Mouse (Mus musculus): ENCODE measurements at regions not wholly inside any gene's neighbourhood (a gene's known extent, or its start where the extent isn't known, plus 50 kb on each side); places are given as distances from the start of the nearest gene placed in this dataset.

DNA sequence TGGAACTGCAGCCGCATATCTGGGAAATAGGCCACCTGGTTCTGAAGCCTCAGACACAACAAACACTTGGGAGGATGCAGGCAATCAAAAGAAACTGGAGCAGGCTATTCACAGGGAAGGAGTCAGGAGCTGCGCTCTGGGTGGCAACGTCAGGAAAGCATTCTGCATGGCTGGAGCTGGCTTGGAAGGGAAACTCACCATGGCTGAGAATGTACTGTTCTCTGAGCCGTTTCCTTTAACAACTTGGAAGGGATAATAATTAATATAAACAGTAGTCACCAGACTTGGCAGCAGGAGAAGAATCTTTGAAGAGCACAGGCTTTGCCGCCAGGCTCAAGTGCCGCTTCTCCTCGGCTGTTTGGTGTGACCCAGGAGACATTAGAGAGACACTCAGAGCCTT lies 434.5 kb downstream of the Tns3 start:
- intact Hi-C loops (cut with DNase I): loop anchor here (10.0 kb wide), 1 partner anchor 725 kb away; no protein-coding TSS in a partner anchor
- DNase-seq (ENCODE audit: low spot score): no peak

DNA sequence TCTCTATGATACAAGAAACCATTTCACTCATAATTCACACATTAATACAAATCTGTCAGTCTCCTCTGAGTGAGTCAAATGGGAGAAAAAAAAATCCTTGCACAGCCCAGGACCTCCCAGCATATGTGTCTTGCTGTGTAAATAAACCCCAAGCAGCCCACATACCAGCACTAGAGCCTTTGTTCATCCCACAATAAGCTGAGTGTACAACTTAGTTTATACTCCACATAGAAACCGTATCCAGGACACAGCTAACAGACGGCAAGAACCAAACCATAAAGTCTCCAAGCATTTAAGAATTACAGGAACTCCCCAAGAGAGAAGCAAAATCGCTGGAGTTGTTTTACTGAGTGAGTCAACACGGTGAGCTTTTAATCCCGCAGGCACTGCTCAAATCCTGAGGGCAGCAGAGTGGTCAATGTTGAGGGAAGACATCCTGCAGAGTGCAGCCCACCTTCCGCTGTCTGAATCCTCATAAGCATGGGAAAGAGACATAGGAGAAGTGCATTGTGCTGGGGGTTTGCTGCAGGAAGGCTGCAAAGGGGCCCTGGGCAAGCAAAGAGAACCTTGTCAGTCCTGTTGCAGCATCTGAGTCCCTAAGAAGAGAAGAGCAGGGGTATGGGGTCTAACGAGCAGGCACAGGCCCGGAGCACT lies 436.4 kb downstream of the Tns3 start:
- intact Hi-C loops (cut with DNase I): loop anchor here (10.0 kb wide), 1 partner anchor 723 kb away; no protein-coding TSS in a partner anchor
- DNase-seq (ENCODE audit: low spot score): no peak

DNA sequence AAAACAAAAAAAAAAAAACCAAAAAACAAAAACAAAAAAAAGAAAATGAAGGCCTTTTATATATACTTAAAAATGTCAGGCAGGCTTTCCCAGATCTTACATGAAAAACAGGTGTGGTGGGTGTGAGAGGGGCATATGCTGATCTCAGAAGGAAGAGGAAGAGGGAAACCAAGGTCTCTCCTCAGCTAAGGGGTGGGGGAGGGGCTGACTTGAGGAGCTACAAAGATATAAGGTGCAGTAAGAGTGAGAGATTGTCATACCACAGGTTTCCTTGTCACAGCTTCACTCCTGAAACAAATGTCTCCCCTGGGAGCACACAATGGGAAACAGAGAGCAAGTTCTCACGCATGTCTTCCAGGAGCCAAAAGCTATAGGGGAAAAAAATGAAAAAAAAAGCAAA lies 440.0 kb downstream of the Tns3 start:
- intact Hi-C loops (cut with DNase I): loop anchor here (10.0 kb wide), 1 partner anchor 720 kb away; no protein-coding TSS in a partner anchor
- no peak for DNase-seq (ENCODE audit: low spot score)

DNA sequence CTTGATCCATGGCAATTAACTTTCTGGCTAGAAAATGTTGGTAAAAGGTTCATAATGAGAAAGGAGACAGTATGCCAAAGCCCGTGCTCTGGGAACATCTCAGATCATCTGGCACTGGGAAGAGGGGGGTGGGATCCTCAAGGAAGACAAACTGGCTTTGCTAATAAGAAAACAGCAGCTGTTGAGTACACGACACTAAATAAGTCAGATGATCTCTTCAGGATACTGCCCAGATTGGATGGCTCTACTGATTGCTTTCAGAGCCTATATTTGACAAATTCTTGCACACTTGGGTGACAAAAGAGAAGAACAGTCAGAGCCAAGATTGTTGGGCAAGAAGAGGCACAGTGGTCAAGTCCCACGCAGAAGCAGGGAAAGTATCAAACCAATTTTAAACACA lies 443.7 kb downstream of the Tns3 start:
- intact Hi-C loops (cut with DNase I): loop anchor here (10.0 kb wide), 1 partner anchor 716 kb away; no protein-coding TSS in a partner anchor
- DNase-seq (ENCODE audit: low spot score): no peak

DNA sequence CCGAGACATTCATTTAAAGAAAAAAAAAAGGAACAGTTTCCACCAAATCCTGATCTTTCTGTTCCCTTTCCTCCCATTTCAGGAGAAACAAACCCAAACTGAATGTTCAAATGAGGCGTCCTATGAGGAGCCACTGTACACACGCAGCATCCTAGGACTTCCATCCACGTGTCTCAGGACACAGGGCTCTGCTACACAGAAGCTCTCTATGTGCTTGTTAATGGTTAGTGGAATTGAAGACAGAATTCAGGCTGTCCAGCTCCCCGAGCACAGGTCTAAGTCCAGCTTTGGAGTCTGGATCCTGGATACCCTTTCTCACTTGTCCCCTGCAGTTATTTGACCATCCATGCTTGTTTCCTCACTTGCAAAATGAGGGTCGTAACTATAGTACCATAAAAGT lies 444.4 kb downstream of the Tns3 start:
- intact Hi-C loops (cut with DNase I): loop anchor here (10.0 kb wide), 1 partner anchor 715 kb away; no protein-coding TSS in a partner anchor

DNA sequence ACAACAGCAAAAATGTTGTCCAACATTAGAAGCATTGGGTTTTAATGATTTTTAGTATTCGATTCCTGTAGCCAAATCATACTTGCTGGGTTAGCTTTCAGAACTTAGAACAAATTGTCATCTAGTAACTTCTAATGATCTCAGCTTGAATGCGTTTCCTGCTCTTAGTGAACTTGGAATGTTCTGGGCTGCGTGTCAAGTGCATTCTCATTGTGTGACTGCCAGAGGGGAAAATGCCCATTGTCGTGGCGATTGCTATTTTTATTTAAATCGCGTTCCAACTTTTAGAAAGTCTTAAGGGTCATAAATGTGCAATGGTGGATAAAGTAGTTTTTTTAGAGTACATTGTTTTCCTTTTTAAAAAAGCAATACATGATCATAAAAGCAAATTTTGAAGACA lies 448.7 kb downstream of the Tns3 start:
- intact Hi-C loops (cut with DNase I): no loop called here
- peak; percentile 63 for DNase-seq (ENCODE audit: low spot score)

More for the DNA sequence above, 444.4 kb downstream of the Tns3 start:
- no peak for DNase-seq (ENCODE audit: low spot score)

DNA sequence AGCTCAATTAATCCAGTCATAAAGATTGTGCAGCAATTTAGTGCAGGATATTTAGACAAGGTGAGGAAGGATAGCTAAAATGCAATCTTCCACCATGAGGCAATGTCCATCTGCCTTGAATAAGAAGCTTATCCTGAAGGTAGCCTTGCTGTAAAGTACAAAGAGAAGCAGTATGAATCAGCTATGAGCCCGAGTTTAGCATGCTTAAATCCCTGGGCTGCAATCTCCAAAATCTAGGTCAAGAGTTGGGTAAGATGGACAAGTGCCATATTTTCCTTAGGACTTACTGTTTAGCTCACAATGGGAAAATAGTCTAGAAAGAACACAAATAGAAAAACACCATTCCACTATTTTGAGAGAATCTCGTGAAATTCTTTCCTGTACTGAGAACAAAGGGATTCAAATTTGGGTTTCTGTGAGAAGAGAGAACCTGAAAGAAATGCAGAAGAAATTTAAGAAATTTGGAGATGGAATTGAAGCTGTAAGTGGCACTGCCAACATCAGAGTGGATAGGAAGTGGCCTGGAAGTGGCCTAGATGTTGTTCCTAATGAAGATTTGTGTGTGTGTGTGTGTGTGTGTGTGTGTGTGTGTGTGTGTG lies 449.9 kb downstream of the Tns3 start:
- no peak for DNase-seq (ENCODE audit: low spot score)
- intact Hi-C loops (cut with DNase I): no loop called here

DNA sequence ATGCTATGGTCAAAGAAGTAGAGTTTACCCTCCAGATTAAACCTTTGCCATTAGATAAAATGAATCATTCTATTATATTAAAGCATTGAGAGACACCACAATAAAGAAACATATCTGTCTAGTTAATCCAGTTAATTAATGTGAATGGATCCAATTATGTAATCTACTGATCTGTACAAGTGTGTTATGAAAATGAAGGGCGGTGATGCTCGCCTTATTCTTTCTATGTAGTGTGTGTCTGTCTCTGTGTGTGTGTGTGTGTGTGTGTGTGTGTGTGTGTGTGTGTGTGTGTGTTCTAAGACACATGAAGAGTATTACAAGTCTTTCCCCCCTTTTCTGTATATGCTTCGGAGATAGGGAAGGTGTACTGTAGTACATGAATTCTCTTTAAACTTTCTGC lies 451.2 kb downstream of the Tns3 start:
- intact Hi-C loops (cut with DNase I): no loop called here
- DNase-seq (ENCODE audit: low spot score): no peak

DNA sequence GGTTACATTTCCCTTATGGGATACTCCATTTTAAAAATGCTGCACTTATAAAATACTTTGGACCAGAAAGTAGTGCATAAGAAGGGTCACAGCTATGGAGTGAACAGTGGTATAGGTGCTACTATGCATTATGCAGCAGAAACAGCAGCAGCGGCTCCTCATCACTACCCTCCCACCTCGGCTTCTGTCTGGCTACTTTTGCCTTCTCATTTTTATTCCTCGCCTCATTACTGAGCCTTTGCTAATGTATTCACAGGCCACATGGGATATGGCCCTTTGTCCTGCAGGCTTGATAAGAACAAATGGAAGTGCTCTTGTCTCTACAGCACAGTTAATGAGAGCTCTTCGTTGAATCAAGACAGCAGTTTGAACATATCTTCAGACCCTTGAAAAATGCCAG lies 451.6 kb downstream of the Tns3 start:
- intact Hi-C loops (cut with DNase I): no loop called here
- DNase-seq (ENCODE audit: low spot score): no peak

DNA sequence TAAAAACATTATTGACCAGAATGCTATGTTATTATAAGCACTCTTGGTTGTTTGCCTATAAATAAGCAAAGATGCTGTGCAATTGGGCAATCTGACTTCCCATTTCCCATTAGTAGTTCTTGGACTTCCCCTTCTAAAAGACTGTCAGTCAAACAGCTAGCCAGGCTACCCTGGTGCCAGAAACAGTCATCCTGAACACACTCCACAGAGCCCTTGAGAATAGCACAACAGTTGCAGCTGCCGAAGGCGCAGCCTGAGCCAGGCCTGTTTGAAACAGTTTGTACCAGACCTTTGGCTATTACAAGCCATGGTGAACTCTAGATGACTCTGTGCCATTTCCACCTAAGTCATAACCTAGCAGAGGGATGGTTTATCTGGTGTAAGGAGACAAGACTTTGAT lies 455.3 kb downstream of the Tns3 start:
- intact Hi-C loops (cut with DNase I): no loop called here
- peak; percentile 72 for DNase-seq (ENCODE audit: low spot score)

DNA sequence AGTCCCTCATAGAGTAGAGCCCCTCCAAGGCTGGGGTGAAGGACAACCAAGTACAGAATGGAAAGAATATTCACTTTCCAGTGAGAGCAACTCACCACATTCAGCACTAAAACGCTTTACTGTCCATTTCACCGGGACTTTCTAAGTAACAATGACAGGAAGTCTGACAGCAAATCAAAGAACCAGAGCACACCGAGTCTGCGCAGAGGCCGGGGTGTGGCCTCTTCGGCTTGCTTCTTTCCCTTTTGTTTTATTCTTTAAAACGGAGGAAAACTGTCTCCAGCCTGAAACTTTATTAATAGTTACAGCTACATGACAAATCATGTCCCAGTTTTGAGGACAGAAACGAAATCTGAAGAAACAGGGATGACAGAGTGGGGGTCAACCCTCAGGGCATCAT lies 465.0 kb downstream of the Tns3 start:
- no peak for DNase-seq (ENCODE audit: low spot score)
- intact Hi-C loops (cut with DNase I): no loop called here

All from heart, postnatal 25 days (tissue).